Mouse (Mus musculus) CH12.LX (cell line): Measurements from ENCODE around the gene Plekhm1. TPM values are rescaled to one million over a fixed set of nuclear protein-coding genes. Genes with fewer than 3 reads are reported as not detected.

Experiments
- DNase-seq: peaks from one replicate; pipeline ENCODE4 v3.0.0-alpha.2; 2013; ENCODE audit errors: extremely low read depth
- H3K27ac ChIP-seq: 2 replicates; pipeline ENCODE4 v1.5.1; 2012; ENCODE audit warnings: low read depth, mild to moderate bottlenecking, control low read depth, moderate library complexity; ENCODE audit not compliant: insufficient read depth
- H3K27me3 ChIP-seq: replicated peaks from 2 replicates; pipeline ENCODE3; 2012; ENCODE audit warnings: inconsistent platforms
- H3K36me3 ChIP-seq, 2 experiments: replicated peaks in 1 of 2; 2 replicates each; pipeline versions ENCODE3 to v1.6.1; 2012; ENCODE audit warnings: inconsistent platforms in 1 of 2, low read length in 1 of 2, mild to moderate bottlenecking in 1 of 2, mixed read lengths in 1 of 2, moderate library complexity in 1 of 2; ENCODE audit not compliant: control insufficient read depth in 1 of 2, insufficient read depth in 1 of 2
- H3K4me1 ChIP-seq, 2 experiments: 2 replicates each; pipeline ENCODE4 v1.6.1; 2012; ENCODE audit warnings: inconsistent platforms in 1 of 2, moderate library complexity in 1 of 2; ENCODE audit not compliant: insufficient read depth in 2 of 2, control insufficient read depth in 1 of 2
- H3K4me2 ChIP-seq: 2 replicates; pipeline ENCODE4 v1.6.1; 2012; ENCODE audit warnings: low read depth, mild to moderate bottlenecking, control low read depth; ENCODE audit not compliant: poor library complexity, insufficient read depth, severe bottlenecking
- H3K4me3 ChIP-seq, 3 experiments: fragments of 150-350 bp in 1 of 3; sonication (generic) in 1 of 3; replicated peaks in 1 of 3; 2 replicates each; pipeline versions ENCODE3 to v1.5.1; 2011 to 2012; ENCODE audit warnings: low read depth in 2 of 3, low read length in 2 of 3, mild to moderate bottlenecking in 2 of 3, moderate library complexity in 2 of 3, control low read depth in 1 of 3, improper control_type of control experiment in 1 of 3, inconsistent platforms in 1 of 3, mixed read lengths in 1 of 3; ENCODE audit not compliant: poor library complexity in 1 of 3
- H3K79me2 ChIP-seq: replicated peaks from 2 replicates; pipeline ENCODE4 v1.6.1; 2012; ENCODE audit warnings: mild to moderate bottlenecking, moderate library complexity; ENCODE audit not compliant: control insufficient read depth, poor library complexity, insufficient read depth, severe bottlenecking; ENCODE audit errors: extremely low read depth
- H3K9ac ChIP-seq: 2 replicates; pipeline ENCODE4 v1.6.1; 2012; ENCODE audit warnings: low read depth, mild to moderate bottlenecking, control low read depth, moderate library complexity; ENCODE audit not compliant: insufficient read depth
- H3K9me3 ChIP-seq: replicated peaks from 2 replicates; pipeline ENCODE3; 2012; ENCODE audit warnings: low read length, inconsistent platforms, mixed read lengths
- BHLHE40 ChIP-seq: IDR thresholded peaks from 2 replicates; pipeline ENCODE4 v1.6.1; 2011; ENCODE audit warnings: mild to moderate bottlenecking, low read depth, low read length, improper control_type of control experiment
- CHD1 ChIP-seq: IDR thresholded peaks from 2 replicates; pipeline ENCODE4 v1.6.1; 2012; ENCODE audit warnings: low read depth, low read length, improper control_type of control experiment, inconsistent platforms
- CHD2 ChIP-seq: IDR thresholded peaks from 2 replicates; pipeline ENCODE4 v1.6.1; 2011; ENCODE audit warnings: low read length, improper control_type of control experiment
- ELF1 ChIP-seq: IDR thresholded peaks from 2 replicates; pipeline ENCODE4 v1.6.1; 2014; ENCODE audit warnings: low read depth, mild to moderate bottlenecking, inconsistent platforms, low read length, improper control_type of control experiment
- EP300 ChIP-seq: IDR thresholded peaks from 2 replicates; pipeline ENCODE4 v1.6.1; 2011; ENCODE audit warnings: low read length, improper control_type of control experiment
- ETS1 ChIP-seq: conservative IDR thresholded peaks from 2 replicates; pipeline ENCODE4 v1.6.1; 2012; ENCODE audit warnings: low read depth, mild to moderate bottlenecking, inconsistent platforms, low read length, improper control_type of control experiment, moderate library complexity
- GABPA ChIP-seq: IDR thresholded peaks from 2 replicates; pipeline ENCODE4 v1.6.1; 2012; ENCODE audit warnings: low read depth, low read length, improper control_type of control experiment, inconsistent platforms; ENCODE audit not compliant: insufficient replicate concordance
- IRF4 ChIP-seq: IDR thresholded peaks from 2 replicates; pipeline ENCODE4 v1.6.1; 2014; ENCODE audit warnings: low read depth, mild to moderate bottlenecking, inconsistent platforms, low read length, improper control_type of control experiment
- JUND ChIP-seq: conservative IDR thresholded peaks from 2 replicates; pipeline ENCODE4 v1.6.1; 2011; ENCODE audit warnings: low read depth, low read length, improper control_type of control experiment
- MAFK ChIP-seq: IDR thresholded peaks from 2 replicates; pipeline ENCODE4 v1.6.1; 2011; ENCODE audit warnings: low read length, improper control_type of control experiment; ENCODE audit not compliant: insufficient replicate concordance
- MAZ ChIP-seq: IDR thresholded peaks from 2 replicates; pipeline ENCODE4 v1.6.1; 2012; ENCODE audit warnings: low read depth, mild to moderate bottlenecking, inconsistent platforms, low read length, improper control_type of control experiment, moderate library complexity
- MXI1 ChIP-seq: IDR thresholded peaks from 2 replicates; pipeline ENCODE4 v1.6.1; 2011; ENCODE audit warnings: mild to moderate bottlenecking, low read depth, low read length, improper control_type of control experiment
- NELFE ChIP-seq: IDR thresholded peaks from 2 replicates; pipeline ENCODE4 v1.6.1; 2011; ENCODE audit warnings: low read depth, low read length, improper control_type of control experiment
- PAX5 ChIP-seq: IDR thresholded peaks from 2 replicates; pipeline ENCODE4 v1.6.1; 2012; ENCODE audit warnings: low read length, inconsistent platforms, mixed read lengths
- RAD21 ChIP-seq: IDR thresholded peaks from 2 replicates; pipeline ENCODE4 v1.6.1; 2011; ENCODE audit warnings: low read depth, mild to moderate bottlenecking, low read length, improper control_type of control experiment, moderate library complexity
- RCOR1 ChIP-seq: conservative IDR thresholded peaks from 2 replicates; pipeline ENCODE4 v1.6.1; 2012; ENCODE audit warnings: low read depth, mild to moderate bottlenecking, inconsistent platforms, low read length, improper control_type of control experiment
- SMC3 ChIP-seq: IDR thresholded peaks from 2 replicates; pipeline ENCODE4 v1.6.1; 2011; ENCODE audit warnings: low read depth, low read length, improper control_type of control experiment
- TCF12 ChIP-seq: IDR thresholded peaks from 2 replicates; pipeline ENCODE4 v1.6.1; 2014; ENCODE audit warnings: low read depth, mild to moderate bottlenecking, inconsistent platforms, low read length, improper control_type of control experiment
- UBTF ChIP-seq: IDR thresholded peaks from 2 replicates; pipeline ENCODE4 v1.6.1; 2012; ENCODE audit warnings: low read depth, mild to moderate bottlenecking, inconsistent platforms, low read length, improper control_type of control experiment, moderate library complexity
- USF1 ChIP-seq: IDR thresholded peaks from 2 replicates; pipeline ENCODE4 v1.6.1; 2014; ENCODE audit warnings: low read depth, mild to moderate bottlenecking, inconsistent platforms, low read length, improper control_type of control experiment
- USF2 ChIP-seq: conservative IDR thresholded peaks from 2 replicates; pipeline ENCODE4 v1.6.1; 2011; ENCODE audit warnings: low read depth, low read length, improper control_type of control experiment
- ZKSCAN1 ChIP-seq: IDR thresholded peaks from 2 replicates; pipeline ENCODE4 v1.6.1; 2012; ENCODE audit warnings: low read depth, inconsistent platforms, low read length, improper control_type of control experiment, borderline replicate concordance
- ZMIZ1 ChIP-seq: IDR thresholded peaks from 2 replicates; pipeline ENCODE4 v1.6.1; 2012; ENCODE audit warnings: low read depth, mild to moderate bottlenecking, inconsistent platforms, low read length, improper control_type of control experiment
- dilution Hi-C: fragments of 300-500 bp; cut with MboI; formaldehyde crosslinking; loops from 2 replicates; pipeline ENCODE4 v1.14.3; 2020; ENCODE audit warnings: low sequenced_read_pairs; ENCODE audit not compliant: extremely low pct_unique_long_range_greater_than_20kb, extremely low pct_ligation_motif_present
- in situ Hi-C: fragments of 300-500 bp; cut with MboI; formaldehyde crosslinking; loops from 3 replicates; pipeline ENCODE4 v1.14.3; 2019; ENCODE audit warnings: low sequenced_read_pairs, low pct_ligation_motif_present, low pct_unique_long_range_greater_than_20kb, mixed read lengths
- polyA plus RNA-seq: library from polyadenylated mRNA; unstranded; fragments of >175 nt; gene quantifications from 2 replicates; pipeline ENCODE4 v1.2.1, GENCODE M21; 2012; ENCODE audit warnings: low read depth; ENCODE audit not compliant: insufficient read length
- total RNA-seq, 2 experiments: library from RNA; depleted of rRNA; stranded (reverse); fragments of 300-350 nt in 1 of 2; fragments of >200 nt in 1 of 2; gene quantifications; 2 replicates each; pipeline ENCODE4 v1.2.3; 2012 to 2014

The Plekhm1 gene
- total and polyA plus RNA-seq, 3 experiments, result 3.5 to 23.2 (median 5.3) TPM

DNA sequence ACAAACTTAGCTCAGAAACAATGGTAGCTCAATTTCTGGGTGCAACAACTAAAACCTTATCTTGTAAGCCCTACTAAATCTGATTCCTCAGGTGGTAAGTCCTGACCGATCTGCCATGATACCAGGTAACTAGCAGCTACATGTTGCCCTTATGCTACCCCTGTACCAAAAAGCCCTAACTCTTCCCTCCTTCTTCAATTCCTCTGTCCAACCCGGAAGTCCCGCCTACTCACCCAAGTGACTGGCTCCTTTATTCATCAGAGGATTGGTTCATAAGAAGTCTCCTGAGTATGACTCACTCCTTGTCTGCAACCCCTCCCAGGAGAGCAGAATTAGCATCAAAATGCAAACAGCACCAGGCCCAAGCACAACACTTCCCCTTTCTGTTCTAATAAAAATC lies 31.2 kb upstream of the Plekhm1 start (continued):
- peak; percentile 77 for TF ChIP-seq IRF4
- no peak for TF ChIP-seq MAZ
- no peak for TF ChIP-seq MXI1
- peak; percentile 89 for TF ChIP-seq JUND
- no peak for TF ChIP-seq RAD21
- TF ChIP-seq RCOR1, result no peak
- TF ChIP-seq ZKSCAN1, result no peak
- TF ChIP-seq CHD1, result no peak
- no peak for TF ChIP-seq UBTF
- peak; percentile 97 for TF ChIP-seq NELFE
- TF ChIP-seq ZMIZ1, result peak; percentile 93
- TF ChIP-seq USF2, result no peak
- TF ChIP-seq MAFK, result no peak
- TF ChIP-seq BHLHE40, result peak; percentile 93
- 0 out of 2 replicates have a peak, but pooled peaks have one; percentile 41 for TF ChIP-seq EP300
- TF ChIP-seq TCF12, result peak; percentile 93

DNA sequence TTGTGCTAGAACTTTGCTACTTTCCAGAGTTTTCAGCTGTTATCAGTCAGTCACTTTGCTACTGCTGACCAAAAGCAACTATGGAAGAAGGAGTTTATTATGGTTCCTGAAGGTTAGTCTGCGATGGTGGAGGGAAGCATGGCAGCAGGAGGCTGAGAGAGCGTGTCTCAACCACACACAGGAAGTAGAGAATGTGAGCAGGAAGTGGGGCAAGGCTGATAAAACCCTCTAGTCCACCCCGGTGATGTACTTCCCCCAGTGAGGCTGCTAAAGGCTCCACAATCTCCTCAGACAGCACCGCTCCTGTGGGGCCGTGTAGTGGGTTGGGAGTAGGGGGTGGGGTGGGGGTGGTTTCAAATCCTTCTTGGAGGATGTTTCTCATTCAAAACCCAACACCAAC lies 23.8 kb upstream of the Plekhm1 start:
- H3K79me2 ChIP-seq, result no peaks in the 10 kb centered on the region
- no peak for DNase-seq
- dilution Hi-C loops (no loop called here), in situ Hi-C loops (no loop called here)
- no peak overlapping the region for H3K4me3 ChIP-seq
- H3K27me3 ChIP-seq, result no peaks in the 10 kb centered on the region
- no peak overlapping the region for H3K9ac ChIP-seq
- no peaks in the 10 kb centered on the region for H3K9me3 ChIP-seq
- H3K4me2 ChIP-seq, result no peak overlapping the region
- H3K36me3 ChIP-seq, result no peaks in the 10 kb centered on the region
- peaks cover 2 to 10% of the 10 kb centered on the region in 2 experiments; a peak in 2 of 4 replicates for H3K4me1 ChIP-seq
- TF ChIP-seq ELF1, result peak; percentile 50; the same call in 1 of the 2 replicates
- TF ChIP-seq SMC3, result no peak
- H3K27ac ChIP-seq, result no peak overlapping the region

DNA sequence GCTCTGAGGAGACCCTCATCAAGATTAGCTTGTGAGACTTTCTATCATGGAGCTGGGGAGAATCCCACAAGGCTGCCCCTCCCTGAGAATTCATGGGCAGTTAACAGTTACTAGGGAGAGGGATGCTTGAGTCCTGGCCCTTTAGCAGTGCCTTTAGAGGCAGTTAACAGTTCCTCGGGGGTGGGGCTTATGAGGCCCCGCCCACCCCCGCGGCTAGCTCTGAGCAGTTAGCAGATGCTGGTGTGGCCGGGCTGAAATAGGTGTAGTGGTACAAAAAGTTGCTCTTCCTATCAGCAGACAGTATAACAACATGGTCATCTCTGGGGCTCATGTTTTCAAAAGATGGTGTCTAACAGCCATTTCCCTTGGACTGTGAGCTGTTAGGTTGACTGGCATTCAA lies 12.5 kb upstream of the Plekhm1 start:
- Histone ChIP-seq H3K4me1 (peaks cover 0 to 4% of the 10 kb centered on the region in 2 experiments; a peak in 2 of 4 replicates), H3K4me3 (no peak overlapping the region), H3K27me3 (no peaks in the 10 kb centered on the region), H3K79me2 (no peaks in the 10 kb centered on the region), H3K9me3 (no peaks in the 10 kb centered on the region), H3K9ac (no peak overlapping the region), H3K36me3 (no peaks in the 10 kb centered on the region), H3K27ac (no peak overlapping the region), H3K4me2 (0 out of 2 replicates have a peak overlapping the region, but pooled peaks have one; percentile 16)
- TF ChIP-seq ELF1 (no peak), PAX5 (no peak), USF1 (no peak), GABPA (no peak), ETS1 (no peak), JUND (no peak), TCF12 (no peak), CHD2 (no peak), MXI1 (no peak), RCOR1 (no peak)
- in situ Hi-C loops, result no loop called here
- no peak for DNase-seq
- dilution Hi-C loops, result no loop called here
